Mouse (Mus musculus) midbrain, embryonic 11.5 days (tissue): ENCODE results near the gene Vps25. TPM values are rescaled to one million over a fixed set of nuclear protein-coding genes. Genes with fewer than 3 reads are reported as not detected.

Experiments used
- ATAC-seq: fragments of 200-750 bp; cut with Nextera tagmentation; 2 replicates; pipeline ENCODE4 v1.8.0; 2017; ENCODE audit warnings: moderate TSS enrichment, moderate library complexity; ENCODE audit not compliant: low FRiP score
- DNase-seq: peaks from one replicate; pipeline ENCODE4 v3.0.0; 2015; ENCODE audit warnings: low spot score; ENCODE audit errors: missing footprints
- H3K27ac ChIP-seq: fragments of 300-500 bp; sonication (generic); 2 replicates; pipeline ENCODE4 v1.5.1; 2014; ENCODE audit warnings: low read depth, low read length
- H3K27me3 ChIP-seq: fragments of 300-500 bp; sonication (generic); 2 replicates; pipeline ENCODE4 v1.6.1; 2014; ENCODE audit warnings: mild to moderate bottlenecking, low read length, moderate library complexity, mixed read lengths; ENCODE audit not compliant: control insufficient read depth, insufficient read depth
- H3K36me3 ChIP-seq: fragments of 300-500 bp; sonication (generic); 2 replicates; pipeline ENCODE4 v1.6.1; 2014; ENCODE audit warnings: mild to moderate bottlenecking, low read length, moderate library complexity, mixed read lengths; ENCODE audit not compliant: control insufficient read depth, insufficient read depth
- H3K4me1 ChIP-seq: fragments of 300-500 bp; sonication (generic); 2 replicates; pipeline ENCODE4 v1.6.1; 2014; ENCODE audit warnings: low read length; ENCODE audit not compliant: control insufficient read depth, insufficient read depth
- H3K4me2 ChIP-seq: fragments of 300-500 bp; sonication (generic); 2 replicates; pipeline ENCODE4 v1.6.1; 2014; ENCODE audit warnings: mild to moderate bottlenecking, moderate library complexity
- H3K4me3 ChIP-seq: fragments of 300-500 bp; sonication (generic); 2 replicates; pipeline ENCODE4 v1.5.1; 2014; ENCODE audit warnings: low read depth, low read length
- H3K9ac ChIP-seq: fragments of 300-500 bp; sonication (generic); 2 replicates; pipeline ENCODE4 v1.6.1; 2014; ENCODE audit warnings: low read length
- H3K9me3 ChIP-seq: fragments of 300-500 bp; sonication (generic); 2 replicates; pipeline ENCODE4 v1.6.1; 2016; ENCODE audit warnings: low read length; ENCODE audit not compliant: control insufficient read depth
- WGBS: fragments of 180-500 bp; shearing (Covaris S2); extraction: QIAGEN DNeasy Blood & Tissue Kit; methylation state at CpG from one replicate; pipeline ENCODE4 v1.1.7; 2014; 5-methylcytosine and 5-hydroxymethylcytosine counted together
- polyA plus RNA-seq: library from polyadenylated mRNA; unstranded; fragments of >200 nt; fragmentation: Nextera tagmentation; extraction: Ambion mirVana; gene quantifications from 2 replicates; pipeline ENCODE4 v1.2.1, GENCODE M21; 2014

Vps25 gene
- polyA plus RNA-seq, 1 experiment from 2014 or later: 130 TPM

DNA sequence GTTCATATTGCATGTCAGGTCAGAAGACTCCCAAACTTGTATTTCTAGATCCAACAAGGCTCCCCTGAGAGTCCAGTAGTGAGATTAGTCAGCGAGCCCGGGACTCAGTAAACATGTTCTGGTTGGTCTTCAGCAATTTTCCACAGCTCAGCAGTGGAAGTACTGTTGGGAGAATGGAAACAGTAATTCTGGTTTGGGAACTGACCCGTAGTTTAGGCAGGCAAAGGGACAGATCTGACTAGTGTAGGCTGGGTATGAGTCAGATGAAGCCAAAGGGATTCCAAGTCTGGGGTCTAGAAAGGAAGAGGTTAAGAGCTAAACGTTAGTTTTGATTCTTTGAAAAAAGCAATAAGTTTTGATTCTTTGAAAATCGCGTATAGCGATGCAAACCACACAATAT, 566 bp upstream of the Vps25 start:
- Histone ChIP-seq H3K27me3 (no peaks in the 10 kb centered on the region), H3K4me1 (peaks cover 12% of the 10 kb centered on the region), H3K27ac (no peak overlapping the region), H3K9ac (peak overlapping the region; percentile 95), H3K4me3 (peak overlapping the region; percentile 88), H3K4me2 (peak overlapping the region; percentile 89), H3K9me3 (no peaks in the 10 kb centered on the region), H3K36me3 (no peaks in the 10 kb centered on the region)
- 14% methylated on average over 7 of the region's 7 CpGs for WGBS
- DNase-seq (peak; percentile 94), ATAC-seq (no peak)

GRCm38 (mm10) chr11:101255826-101256775, 2.6 kb downstream of the Vps25 start:
- 93% methylated on average over 13 of the region's 13 CpGs for WGBS
- Histone ChIP-seq H3K27me3 (peaks cover 3% of the 10 kb centered on the region; the same call in 1 of the 2 replicates), H3K4me3 (no peak overlapping the region), H3K27ac (no peak overlapping the region), H3K4me2 (no peak overlapping the region), H3K9ac (no peak overlapping the region), H3K4me1 (peaks cover 29% of the 10 kb centered on the region), H3K9me3 (no peaks in the 10 kb centered on the region), H3K36me3 (no peaks in the 10 kb centered on the region)
- no peak for DNase-seq
- ATAC-seq: no peak

DNA sequence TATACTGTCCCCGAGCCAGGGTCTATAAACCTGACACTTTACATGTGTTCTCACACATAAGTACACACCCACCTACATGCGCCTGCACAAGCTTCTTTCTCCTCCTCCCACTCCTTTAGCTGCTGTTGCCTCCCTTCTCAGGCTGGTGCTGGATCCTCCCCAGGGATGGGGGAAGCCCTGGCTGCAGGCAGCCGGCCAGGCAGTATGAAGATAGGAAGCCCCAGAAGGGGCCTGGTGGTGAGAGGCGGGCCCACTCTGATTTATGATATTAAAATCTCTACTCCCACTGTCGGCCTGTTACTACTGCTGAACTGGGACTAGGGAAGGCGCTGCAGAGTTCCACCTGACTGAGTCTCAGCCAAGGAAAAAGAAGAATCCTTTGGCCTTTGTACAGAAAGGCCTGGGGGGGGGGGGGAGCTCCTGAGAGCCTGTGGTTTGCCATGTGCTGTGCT, 5.8 kb downstream of the Vps25 start:
- 48% methylated on average over 6 of the region's 6 CpGs for WGBS
- no peak for ATAC-seq
- DNase-seq: no peak
- Histone ChIP-seq H3K9ac (no peak overlapping the region), H3K4me1 (peaks cover 44% of the 10 kb centered on the region), H3K36me3 (no peaks in the 10 kb centered on the region), H3K4me3 (no peak overlapping the region), H3K27ac (no peak overlapping the region; the same call in none of the 2 replicates), H3K27me3 (peaks cover 33% of the 10 kb centered on the region), H3K4me2 (peak overlapping the region; percentile 13; the same call in 1 of the 2 replicates), H3K9me3 (no peaks in the 10 kb centered on the region)

DNA sequence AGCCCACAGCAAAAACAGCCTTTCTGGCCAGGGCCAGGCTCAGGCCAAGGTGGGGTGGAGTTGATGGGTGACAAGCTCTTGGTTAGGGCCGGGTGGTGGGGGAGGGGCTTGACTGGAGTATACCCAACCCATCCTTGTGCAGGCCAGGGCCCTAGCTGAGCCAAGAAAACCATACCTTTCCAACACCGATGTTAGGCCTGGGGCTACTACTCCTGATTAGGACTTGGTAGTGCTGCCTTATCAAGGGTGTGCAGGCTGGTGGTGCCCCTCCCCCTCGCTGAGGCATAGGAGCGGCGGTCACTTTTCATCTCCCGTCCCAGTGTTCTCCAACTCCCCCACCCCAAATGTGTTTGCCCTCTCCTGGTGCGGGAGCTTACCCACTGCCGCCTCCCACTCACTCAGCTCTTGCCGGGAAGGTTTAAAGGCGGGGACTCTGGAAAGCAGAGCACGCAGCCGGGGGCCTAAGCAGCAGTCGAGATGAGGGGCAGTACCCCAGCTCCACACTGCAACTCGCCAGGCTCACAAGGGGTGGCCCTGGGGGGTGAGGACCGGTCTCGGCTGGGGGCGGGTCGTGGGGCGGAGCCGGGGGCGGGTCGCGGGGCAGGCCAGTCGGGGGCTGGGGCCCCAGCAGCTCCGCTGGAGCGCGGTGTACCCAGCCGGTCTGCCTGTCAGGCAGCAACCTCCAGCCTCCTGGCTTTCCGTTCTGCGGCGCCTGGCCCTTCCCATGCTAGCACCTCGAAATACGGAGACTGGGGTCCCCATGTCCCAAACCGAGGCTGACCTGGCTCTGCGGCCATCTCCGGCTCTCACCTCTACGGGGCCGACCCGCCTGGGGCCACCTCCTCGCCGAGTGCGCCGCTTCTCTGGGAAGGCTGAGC, 6.7 kb downstream of the Vps25 start, which contains the start of gene Wnk4:
TSS of gene Wnk4 (plus strand) at position 620 of the 878 bp plus-strand sequence.
- 1% methylated on average over 42 of the region's 43 CpGs for WGBS
- peak; percentile 81 for ATAC-seq
- H3K27me3 ChIP-seq: peaks cover 41% of the 10 kb centered on the region

GRCm38 (mm10) chr11:101260826-101261380, 7.4 kb downstream of the Vps25 start:
- Histone ChIP-seq H3K27me3 (peaks cover 44% of the 10 kb centered on the region), H3K27ac (0 out of 2 replicates have a peak overlapping the region, but pooled peaks have one; percentile 36), H3K9ac (peak overlapping the region; percentile 54), H3K36me3 (no peaks in the 10 kb centered on the region), H3K4me1 (peaks cover 49% of the 10 kb centered on the region), H3K9me3 (no peaks in the 10 kb centered on the region), H3K4me3 (peak overlapping the region; percentile 46), H3K4me2 (peak overlapping the region; percentile 98)
- ATAC-seq (no peak; the same call in 1 of the 2 replicates), DNase-seq (peak; percentile 95)
- WGBS: under 1% methylated on average over 30 of the region's 30 CpGs

More for the DNA sequence above, 6.7 kb downstream of the Vps25 start, which contains the start of gene Wnk4:
- peak within 1 kb of the TSS; percentile 98 for H3K4me2 ChIP-seq
- H3K27ac ChIP-seq: peak within 1 kb of the TSS; percentile 51
- peak within 1 kb of the TSS; percentile 46 for H3K4me3 ChIP-seq
- no peaks in the 10 kb centered on the region for H3K36me3 ChIP-seq
- peak within 1 kb of the TSS; percentile 54 for H3K9ac ChIP-seq
- H3K9me3 ChIP-seq: no peaks in the 10 kb centered on the region
- peaks cover 46% of the 10 kb centered on the region for H3K4me1 ChIP-seq
- peak; percentile 95 for DNase-seq

DNA sequence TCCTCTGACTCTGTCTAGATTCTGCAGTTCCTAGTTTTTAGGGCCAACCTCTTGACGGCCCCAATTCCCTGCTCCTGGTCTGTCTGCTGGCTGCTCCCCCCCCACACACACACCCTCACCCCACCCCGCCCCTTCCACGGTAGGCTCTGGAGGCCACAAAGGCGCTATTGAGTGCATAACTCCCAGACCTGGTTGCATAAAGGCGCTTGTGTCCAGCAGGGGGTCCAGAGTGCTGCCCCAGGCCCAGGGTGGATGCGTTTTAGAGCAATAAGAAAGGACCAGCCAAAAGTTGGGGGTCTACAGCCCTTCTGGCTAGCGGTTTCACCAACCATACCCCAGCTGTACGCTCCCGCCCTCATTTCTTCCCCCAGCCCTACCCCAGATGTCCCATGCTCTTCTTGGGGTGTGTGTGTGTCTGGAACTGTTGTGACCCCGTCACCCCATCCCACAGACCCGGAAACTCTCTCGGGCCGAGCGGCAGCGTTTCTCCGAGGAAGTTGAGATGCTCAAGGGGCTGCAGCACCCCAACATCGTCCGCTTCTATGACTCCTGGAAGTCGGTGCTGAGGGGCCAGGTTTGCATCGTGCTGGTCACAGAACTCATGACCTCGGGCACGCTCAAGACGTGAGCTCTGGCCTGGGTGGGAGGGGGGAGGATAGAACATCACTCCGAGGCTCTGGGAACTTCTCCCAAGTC, 8.9 kb downstream of the Vps25 start:
- Histone ChIP-seq H3K9ac (0 out of 2 replicates have a peak overlapping the region, but pooled peaks have one; percentile 24), H3K27ac (no peak overlapping the region), H3K27me3 (peaks cover 44% of the 10 kb centered on the region), H3K4me1 (peaks cover 49% of the 10 kb centered on the region), H3K4me2 (peak overlapping the region; percentile 30), H3K9me3 (no peaks in the 10 kb centered on the region), H3K36me3 (no peaks in the 10 kb centered on the region), H3K4me3 (peak overlapping the region; percentile 18)
- DNase-seq (peak; percentile 89), ATAC-seq (no peak)
- under 1% methylated on average over 24 of the region's 24 CpGs for WGBS

- no peak overlapping the region for H3K27ac ChIP-seq
- no peak for ATAC-seq
- H3K9ac ChIP-seq: no peak overlapping the region
- H3K4me3 ChIP-seq: no peak overlapping the region
- H3K4me2 ChIP-seq: peak overlapping the region; percentile 16; the same call in 1 of the 2 replicates
- H3K4me1 ChIP-seq: peaks cover 49% of the 10 kb centered on the region
- DNase-seq: peak; percentile 93
- no peaks in the 10 kb centered on the region for H3K36me3 ChIP-seq
- peaks cover 44% of the 10 kb centered on the region for H3K27me3 ChIP-seq
- 3% methylated on average over 32 of the region's 32 CpGs for WGBS
- no peaks in the 10 kb centered on the region for H3K9me3 ChIP-seq
Observed at GRCm38 (mm10) chr11:101263138-101263988, 9.9 kb downstream of the Vps25 start.
